Mouse (Mus musculus): ENCODE data around the gene Upp2. TPM values are rescaled to one million over a fixed set of nuclear protein-coding genes. Genes with fewer than 3 reads are reported as not detected.

The Upp2 gene
- polyA plus RNA-seq, 1 experiment from 2014 or later = 19.0 TPM

GRCm38 (mm10) chr2:58532260-58532850 is 34.7 kb upstream of the Upp2 start:
- Histone ChIP-seq H3K4me3 (replicated peaks) (peak overlapping the region; percentile 16; the same call in 1 of the 2 replicates), H3K36me3 (peaks cover 3% of the 10 kb centered on the region; the same call in 1 of the 2 replicates), H3K4me2 (peak overlapping the region; percentile 46), H3K27me3 (replicated peaks) (no peaks in the 10 kb centered on the region), H3K27ac (replicated peaks) (peak overlapping the region; percentile 74), H3K4me1 (peaks cover 67% of the 10 kb centered on the region), H3K9ac (replicated peaks) (0 out of 2 replicates have a peak overlapping the region, but pooled peaks have one; percentile 6), H3K9me3 (replicated peaks) (no peaks in the 10 kb centered on the region)
- WGBS = 6% methylated on average over 10 of the region's 10 CpGs
- peak; percentile 86 for ATAC-seq (ENCODE audit: low FRiP score)

GRCm38 (mm10) chr2:58533521-58534001 is 33.5 kb upstream of the Upp2 start:
- 16% methylated on average over 7 of the region's 7 CpGs for WGBS
- H3K4me3 ChIP-seq (replicated peaks) = no peak overlapping the region
- no peaks in the 10 kb centered on the region for H3K27me3 ChIP-seq (replicated peaks)
- peaks cover 3% of the 10 kb centered on the region; the same call in 1 of the 2 replicates for H3K36me3 ChIP-seq
- peak overlapping the region; percentile 29 for H3K27ac ChIP-seq (replicated peaks)
- H3K9me3 ChIP-seq (replicated peaks) = no peaks in the 10 kb centered on the region
- H3K9ac ChIP-seq (replicated peaks) = no peak overlapping the region
- peak; percentile 19; the same call in 1 of the 2 replicates for ATAC-seq (ENCODE audit: low FRiP score)
- peaks cover 59% of the 10 kb centered on the region for H3K4me1 ChIP-seq
- peak overlapping the region; percentile 9 for H3K4me2 ChIP-seq

- WGBS = 67% methylated on average over 4 of the region's 4 CpGs
- Histone ChIP-seq H3K4me2 (no peak overlapping the region), H3K4me3 (replicated peaks) (no peak overlapping the region), H3K9me3 (replicated peaks) (no peaks in the 10 kb centered on the region), H3K27me3 (replicated peaks) (no peaks in the 10 kb centered on the region), H3K9ac (replicated peaks) (no peak overlapping the region), H3K4me1 (peaks cover 61% of the 10 kb centered on the region), H3K36me3 (peaks cover 3% of the 10 kb centered on the region; the same call in 1 of the 2 replicates), H3K27ac (replicated peaks) (0 out of 2 replicates have a peak overlapping the region, but pooled peaks have one; percentile 29)
- ATAC-seq (ENCODE audit: low FRiP score) = no peak
Measured at GRCm38 (mm10) chr2:58534379-58534778, 32.7 kb upstream of the Upp2 start.

DNA sequence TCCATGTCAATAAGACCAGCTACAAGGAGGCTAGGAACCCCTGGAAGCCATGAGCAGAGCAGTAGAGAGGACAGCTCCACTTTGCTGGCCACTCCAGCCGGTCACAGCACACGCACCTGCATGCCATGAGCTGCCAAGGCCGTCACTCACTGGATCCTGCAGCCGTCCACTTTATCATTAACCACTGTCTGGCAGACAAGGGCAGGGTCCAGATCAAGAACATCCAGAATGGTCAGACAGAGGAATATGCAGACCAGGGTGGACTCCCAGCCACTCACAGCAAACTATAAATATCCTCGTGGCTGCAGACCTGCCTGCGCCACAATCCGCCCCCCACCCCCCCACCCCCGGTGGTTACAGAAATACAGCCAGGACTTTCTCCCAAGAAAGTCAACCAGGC is 31.9 kb upstream of the Upp2 start:
- H3K9me3 ChIP-seq (replicated peaks) = no peaks in the 10 kb centered on the region
- no peak overlapping the region for H3K9ac ChIP-seq (replicated peaks)
- peaks cover 59% of the 10 kb centered on the region for H3K4me1 ChIP-seq
- H3K27me3 ChIP-seq (replicated peaks) = no peaks in the 10 kb centered on the region
- H3K4me3 ChIP-seq (replicated peaks) = no peak overlapping the region
- WGBS = 83% methylated on average over 8 of the region's 8 CpGs
- peaks cover 3% of the 10 kb centered on the region; the same call in 1 of the 2 replicates for H3K36me3 ChIP-seq
- no peak overlapping the region for H3K4me2 ChIP-seq
- no peak for ATAC-seq (ENCODE audit: low FRiP score)
- no peak overlapping the region for H3K27ac ChIP-seq (replicated peaks)

DNA sequence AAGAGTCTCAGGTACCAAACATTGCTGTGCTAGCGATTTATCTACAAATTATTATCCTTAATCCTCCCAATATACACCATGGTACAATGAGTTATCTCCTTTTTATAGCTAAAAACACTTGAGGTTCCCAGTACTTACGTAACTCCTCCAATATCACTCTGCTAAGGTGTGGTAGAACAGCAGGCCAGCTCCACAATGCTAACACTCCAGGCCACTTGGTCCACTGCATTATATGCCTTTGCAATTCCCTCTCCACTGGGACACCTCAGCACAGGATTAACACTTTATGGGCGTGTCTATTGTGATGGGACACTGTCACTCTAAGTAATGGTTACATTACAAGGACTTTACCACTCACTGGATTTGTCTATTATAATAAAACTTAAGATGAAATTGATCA is 30.3 kb upstream of the Upp2 start:
- H3K27me3 ChIP-seq (replicated peaks) = no peaks in the 10 kb centered on the region
- no peak for ATAC-seq (ENCODE audit: low FRiP score)
- no peaks in the 10 kb centered on the region for H3K9me3 ChIP-seq (replicated peaks)
- H3K36me3 ChIP-seq = peaks cover 3% of the 10 kb centered on the region; the same call in 1 of the 2 replicates
- H3K27ac ChIP-seq (replicated peaks) = no peak overlapping the region
- no peak overlapping the region for H3K9ac ChIP-seq (replicated peaks)
- peaks cover 48% of the 10 kb centered on the region for H3K4me1 ChIP-seq
- WGBS = 94% methylated on average over 3 of the region's 3 CpGs
- H3K4me2 ChIP-seq = no peak overlapping the region
- no peak overlapping the region for H3K4me3 ChIP-seq (replicated peaks)

DNA sequence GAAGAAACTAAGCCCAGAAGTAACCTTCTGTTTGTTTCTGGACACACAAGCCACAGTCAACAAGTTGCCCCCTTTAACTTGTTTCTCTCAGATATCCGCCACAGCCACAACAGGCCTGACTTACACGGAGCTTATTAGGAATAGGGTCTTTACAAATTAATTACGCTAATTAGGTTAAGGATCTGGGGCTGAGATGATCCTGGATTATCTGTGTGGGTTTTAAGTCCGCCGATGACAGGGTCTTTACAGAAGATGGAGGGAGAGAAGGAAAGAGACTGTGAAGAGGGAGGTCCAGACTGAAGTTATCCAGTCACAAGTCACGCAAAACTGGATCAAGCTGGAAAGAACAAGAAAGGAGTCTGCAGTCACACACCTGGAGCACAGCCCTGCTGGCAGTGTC is 28.9 kb upstream of the Upp2 start:
- Histone ChIP-seq H3K4me3 (replicated peaks) (no peak overlapping the region), H3K27me3 (replicated peaks) (no peaks in the 10 kb centered on the region), H3K4me1 (peaks cover 36% of the 10 kb centered on the region), H3K4me2 (no peak overlapping the region), H3K27ac (replicated peaks) (no peak overlapping the region), H3K9me3 (replicated peaks) (no peaks in the 10 kb centered on the region), H3K36me3 (peaks cover 3% of the 10 kb centered on the region; the same call in 1 of the 2 replicates), H3K9ac (replicated peaks) (no peak overlapping the region)
- no peak for ATAC-seq (ENCODE audit: low FRiP score)
- WGBS = 93% methylated on average over 6 of the region's 6 CpGs

- Histone ChIP-seq H3K4me3 (replicated peaks) (no peak overlapping the region), H3K9me3 (replicated peaks) (no peaks in the 10 kb centered on the region), H3K27me3 (replicated peaks) (no peaks in the 10 kb centered on the region), H3K9ac (replicated peaks) (no peak overlapping the region), H3K4me2 (no peak overlapping the region), H3K36me3 (no peaks in the 10 kb centered on the region), H3K27ac (replicated peaks) (no peak overlapping the region), H3K4me1 (peaks cover 24% of the 10 kb centered on the region)
- no peak for ATAC-seq (ENCODE audit: low FRiP score)
- 82% methylated on average over 5 of the region's 5 CpGs for WGBS
Measured at GRCm38 (mm10) chr2:58543252-58543651, 23.8 kb upstream of the Upp2 start.

- Histone ChIP-seq H3K27me3 (replicated peaks) (no peaks in the 10 kb centered on the region), H3K4me3 (replicated peaks) (no peak overlapping the region), H3K9me3 (replicated peaks) (no peaks in the 10 kb centered on the region), H3K36me3 (no peaks in the 10 kb centered on the region), H3K27ac (replicated peaks) (no peak overlapping the region), H3K9ac (replicated peaks) (no peak overlapping the region), H3K4me1 (peaks cover 20% of the 10 kb centered on the region), H3K4me2 (no peak overlapping the region)
- no peak for ATAC-seq (ENCODE audit: low FRiP score)
- WGBS = 98% methylated on average over 6 of the region's 6 CpGs
Measured at GRCm38 (mm10) chr2:58544368-58544767, 22.7 kb upstream of the Upp2 start.

- no peak overlapping the region for H3K9ac ChIP-seq (replicated peaks)
- WGBS = 83% methylated on average over 7 of the region's 7 CpGs
- H3K4me1 ChIP-seq = peaks cover 26% of the 10 kb centered on the region
- no peaks in the 10 kb centered on the region for H3K36me3 ChIP-seq
- H3K27ac ChIP-seq (replicated peaks) = no peak overlapping the region
- H3K27me3 ChIP-seq (replicated peaks) = no peaks in the 10 kb centered on the region
- no peaks in the 10 kb centered on the region for H3K9me3 ChIP-seq (replicated peaks)
- ATAC-seq (ENCODE audit: low FRiP score) = no peak
- H3K4me2 ChIP-seq = no peak overlapping the region
- H3K4me3 ChIP-seq (replicated peaks) = no peak overlapping the region
Measured at GRCm38 (mm10) chr2:58546264-58546663, 20.8 kb upstream of the Upp2 start.

- H3K27me3 ChIP-seq (replicated peaks) = no peaks in the 10 kb centered on the region
- no peak overlapping the region for H3K27ac ChIP-seq (replicated peaks)
- no peak overlapping the region for H3K4me2 ChIP-seq
- H3K4me1 ChIP-seq = peaks cover 42% of the 10 kb centered on the region
- 83% methylated on average over 7 of the region's 7 CpGs for WGBS
- H3K36me3 ChIP-seq = no peaks in the 10 kb centered on the region
- no peaks in the 10 kb centered on the region for H3K9me3 ChIP-seq (replicated peaks)
- no peak for ATAC-seq (ENCODE audit: low FRiP score)
- no peak overlapping the region for H3K4me3 ChIP-seq (replicated peaks)
- no peak overlapping the region for H3K9ac ChIP-seq (replicated peaks)
Measured at GRCm38 (mm10) chr2:58548943-58549342, 18.2 kb upstream of the Upp2 start.

- no peaks in the 10 kb centered on the region for H3K9me3 ChIP-seq (replicated peaks)
- H3K27ac ChIP-seq (replicated peaks) = no peak overlapping the region; the same call in 1 of the 2 replicates
- no peaks in the 10 kb centered on the region for H3K36me3 ChIP-seq
- ATAC-seq (ENCODE audit: low FRiP score) = peak; percentile 64; the same call in 1 of the 2 replicates
- H3K27me3 ChIP-seq (replicated peaks) = no peaks in the 10 kb centered on the region
- peak overlapping the region; percentile 18; the same call in 1 of the 2 replicates for H3K9ac ChIP-seq (replicated peaks)
- no peak overlapping the region for H3K4me3 ChIP-seq (replicated peaks)
- WGBS = 44% methylated on average over 6 of the region's 6 CpGs
- peak overlapping the region; percentile 15; the same call in 1 of the 2 replicates for H3K4me2 ChIP-seq
- peaks cover 46% of the 10 kb centered on the region for H3K4me1 ChIP-seq
Measured at GRCm38 (mm10) chr2:58549960-58550359, 17.1 kb upstream of the Upp2 start.

DNA sequence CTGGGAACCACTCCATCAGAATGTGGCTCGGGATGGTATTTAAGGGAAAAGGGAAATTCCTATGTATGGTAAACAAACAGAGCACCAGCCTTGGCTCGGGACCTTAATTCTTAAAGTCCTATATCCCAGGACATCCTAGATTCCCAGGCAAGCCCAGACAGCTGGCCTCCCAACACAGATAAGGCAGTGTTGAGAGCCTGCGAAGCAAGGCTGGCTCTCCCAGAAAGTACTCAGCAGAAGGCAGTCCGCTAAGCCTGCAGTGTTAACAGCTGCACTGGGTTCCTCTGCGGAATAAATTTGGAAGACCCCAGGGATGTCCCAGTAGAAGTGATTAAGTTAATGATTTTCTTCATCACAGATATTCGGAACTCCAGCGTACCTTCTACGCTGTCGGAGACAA is 16.6 kb upstream of the Upp2 start:
- peak; percentile 45; the same call in 1 of the 2 replicates for ATAC-seq (ENCODE audit: low FRiP score)

More for the DNA sequence above, 16.6 kb upstream of the Upp2 start:
- Histone ChIP-seq H3K4me3 (replicated peaks) (no peak overlapping the region), H3K9me3 (replicated peaks) (no peaks in the 10 kb centered on the region), H3K27ac (replicated peaks) (no peak overlapping the region; the same call in 1 of the 2 replicates), H3K9ac (replicated peaks) (no peak overlapping the region), H3K4me2 (0 out of 2 replicates have a peak overlapping the region, but pooled peaks have one; percentile 9), H3K27me3 (replicated peaks) (no peaks in the 10 kb centered on the region), H3K36me3 (no peaks in the 10 kb centered on the region), H3K4me1 (peaks cover 46% of the 10 kb centered on the region)
- WGBS = 36% methylated on average over 9 of the region's 9 CpGs
